Mouse (Mus musculus): Measurements from ENCODE around the gene Ufd1. TPM values are rescaled to one million over a fixed set of nuclear protein-coding genes. Genes with fewer than 3 reads are reported as not detected.

Gene Ufd1
- polyA plus RNA-seq, 1 experiment from 2014 or later = 80.2 TPM

Other genes with a start within 250 kb of the Ufd1 start
- 0.27 and 0.34 TPM in 2 replicates for gene Tbx1, start 221.1 kb upstream of the Ufd1 start, polyA plus RNA-seq (2014; fragmentation: Nextera tagmentation; extraction: Ambion mirVana)
- 14.7 and 14.9 TPM in 2 replicates for gene Gp1bb, start 189.4 kb upstream of the Ufd1 start, polyA plus RNA-seq (2014; fragmentation: Nextera tagmentation; extraction: Ambion mirVana)
- gene Gm49601, start 185.4 kb upstream of the Ufd1 start, polyA plus RNA-seq (2014; fragmentation: Nextera tagmentation; extraction: Ambion mirVana) = 9.9 and 15.2 TPM in 2 replicates
- gene Sept5, start 181.8 kb upstream of the Ufd1 start, polyA plus RNA-seq (2014; fragmentation: Nextera tagmentation; extraction: Ambion mirVana) = 175 and 200 TPM in 2 replicates
- gene Cldn5, start 34.9 kb upstream of the Ufd1 start, polyA plus RNA-seq (2014; fragmentation: Nextera tagmentation; extraction: Ambion mirVana) = 72.7 and 87.8 TPM in 2 replicates
- 6.8 and 11.1 TPM in 2 replicates for gene Cdc45, start 208 bp downstream of the Ufd1 start, polyA plus RNA-seq (2014; fragmentation: Nextera tagmentation; extraction: Ambion mirVana)
- gene 2510002D24Rik, start 24.8 kb downstream of the Ufd1 start, polyA plus RNA-seq (2014; fragmentation: Nextera tagmentation; extraction: Ambion mirVana) = 27.2 and 35.3 TPM in 2 replicates
- gene Gm28539, start 24.8 kb downstream of the Ufd1 start, polyA plus RNA-seq (2014; fragmentation: Nextera tagmentation; extraction: Ambion mirVana) = not detected in 2 replicates
- 53.5 and 55.3 TPM in 2 replicates for gene Mrpl40, start 65.1 kb downstream of the Ufd1 start, polyA plus RNA-seq (2014; fragmentation: Nextera tagmentation; extraction: Ambion mirVana)
- 23.4 and 28.1 TPM in 2 replicates for gene Hira, start 65.3 kb downstream of the Ufd1 start, polyA plus RNA-seq (2014; fragmentation: Nextera tagmentation; extraction: Ambion mirVana)